Mouse (Mus musculus): ENCODE measurements around the gene Pitpna.

DNA sequence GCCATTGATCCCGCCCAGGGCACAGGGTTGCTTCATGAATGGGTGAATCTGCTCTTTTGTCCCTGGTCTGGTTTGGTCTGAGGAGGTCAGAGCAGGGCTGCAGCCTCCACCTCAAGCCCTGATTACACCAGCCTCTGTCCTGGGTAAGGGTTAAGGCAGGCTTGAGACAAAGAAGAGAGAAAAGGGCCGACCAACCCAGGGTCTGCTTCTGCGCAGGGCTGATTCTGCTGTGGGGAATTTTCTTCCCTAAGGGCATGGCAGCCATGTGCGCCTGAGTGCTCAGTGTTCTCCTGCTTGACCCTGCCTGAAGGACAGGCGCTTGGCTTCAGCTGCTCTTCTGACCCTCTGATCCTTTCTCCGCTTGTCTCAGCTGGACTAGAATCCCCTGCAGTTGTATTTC, 30.8 kb upstream of the Pitpna start:
- TF ChIP-seq CTCF (IDR thresholded peaks at IDR 0.05; ENCODE audit: borderline replicate concordance, insufficient read depth, low read length) (no peak), POLR2A (IDR thresholded peaks at IDR 0.05; ENCODE audit: low read depth, low read length) (no peak)

All from embryonic fibroblast, embryonic 13.5 days (primary cell).